In genomic region chr17:32536867-32537250, GRCm38 (mm10) we compare ENCODE assay signal across 8 mouse cellular contexts. TPM values are rescaled to one million over a fixed set of nuclear protein-coding genes. Genes with fewer than 3 reads are reported as not detected.
DNase-seq lines count a peak whose midpoint lies in the region; ATAC-seq and TF ChIP-seq lines count a peak whose summit lies in the region.

No protein-coding gene starts in this region.

- H3K4me1 ChIP-seq in liver, adult 2 months (ENCODE audit: control insufficient read depth, insufficient read depth, low read length): peaks cover 2% of the 10 kb centered on the region; the same call in 1 of the 2 replicates
- peaks cover 12% of the 10 kb centered on the region for H3K4me1 ChIP-seq in hindbrain, embryonic 10.5 days (replicated peaks)
- peaks cover 8% of the 10 kb centered on the region; the same call in 1 of the 2 replicates for H3K4me1 ChIP-seq in lung, embryonic 15.5 days

- no peaks in the 10 kb centered on the region for H3K9me3 ChIP-seq in hindbrain, embryonic 10.5 days
- no peaks in the 10 kb centered on the region for H3K9me3 ChIP-seq in lung, embryonic 15.5 days

- H3K36me3 ChIP-seq in liver, adult 2 months (ENCODE audit: control insufficient read depth, insufficient read depth, low read length): no peaks in the 10 kb centered on the region
- H3K36me3 ChIP-seq in hindbrain, embryonic 10.5 days: no peaks in the 10 kb centered on the region
- H3K36me3 ChIP-seq in lung, embryonic 15.5 days: no peaks in the 10 kb centered on the region

- peak overlapping the region; percentile 79 for H3K4me2 ChIP-seq in lung, embryonic 15.5 days

- no peaks in the 10 kb centered on the region for H3K27me3 ChIP-seq in liver, adult 2 months (ENCODE audit: control insufficient read depth, insufficient read depth, low read length)
- no peaks in the 10 kb centered on the region for H3K27me3 ChIP-seq in hindbrain, embryonic 10.5 days (ENCODE audit: insufficient read depth, poor library complexity, severe bottlenecking)
- H3K27me3 ChIP-seq in lung, embryonic 15.5 days: no peaks in the 10 kb centered on the region

- peak overlapping the region; percentile 39; the same call in 1 of the 2 replicates for H3K4me3 ChIP-seq in liver, adult 2 months (ENCODE audit: insufficient read depth, low read depth, low read length)
- peak overlapping the region; percentile 49 for H3K4me3 ChIP-seq in hindbrain, embryonic 10.5 days
- peak overlapping the region; percentile 50 for H3K4me3 ChIP-seq in lung, embryonic 15.5 days

- no peak for DNase-seq in liver, adult 2 months (ENCODE audit: extremely low read depth, low read depth, low spot score)
- DNase-seq in liver: no peak
- DNase-seq in cerebellum, postnatal 36 days: peak; percentile 26 to 38
- no peak for DNase-seq in hindbrain, embryonic 10.5 days (ENCODE audit: low spot score)
- DNase-seq in right cerebral cortex, postnatal 14 days: no peak
- no peak for DNase-seq in T-cell, adult 2 months (ENCODE audit: low spot score)

- 0 out of 2 replicates have a peak overlapping the region, but pooled peaks have one; percentile 21 for H3K9ac ChIP-seq in liver, adult 2 months (ENCODE audit: low read depth, low read length)
- peak overlapping the region; percentile 57 for H3K9ac ChIP-seq in lung, embryonic 15.5 days

- no peaks in the 10 kb centered on the region for H3K79me2 ChIP-seq in liver, adult 2 months (ENCODE audit: control insufficient read depth, insufficient read depth, low read length)

- 46% methylated on average over 5 of the region's 5 CpGs for WGBS in liver, adult 2 months
- WGBS in hindbrain, embryonic 10.5 days: 72% methylated on average over 5 of the region's 5 CpGs
- WGBS in lung, embryonic 15.5 days: 46% methylated on average over 5 of the region's 5 CpGs

- no peak for TF ChIP-seq CTCF in liver, adult 2 months (IDR thresholded peaks at IDR 0.05; ENCODE audit: low read depth, low read length)

- TF ChIP-seq POLR2A in liver, adult 2 months (IDR thresholded peaks at IDR 0.05; ENCODE audit: extremely low read depth, insufficient read depth, low read length): no peak

- no peak overlapping the region for H3K27ac ChIP-seq in liver, adult 2 months (replicated peaks; ENCODE audit: insufficient read depth, low read depth, low read length)
- H3K27ac ChIP-seq in hindbrain, embryonic 10.5 days: peak overlapping the region; percentile 66; the same call in 1 of the 2 replicates
- H3K27ac ChIP-seq in lung, embryonic 15.5 days: peak overlapping the region; percentile 14; the same call in 1 of the 2 replicates

- peak; percentile 28; the same call in 1 of the 2 replicates for ATAC-seq in lung, embryonic 15.5 days (ENCODE audit: borderline replicate concordance, extremely low read depth, low FRiP score, low TSS enrichment)
- ATAC-seq in monocyte, adult 5-6 weeks (replicated peaks; ENCODE audit: insufficient number of reproducible peaks, low FRiP score, low TSS enrichment, poor library complexity, severe bottlenecking): no peak

RNA-seq across cellular contexts. Expression of gene Cyp4f16, which starts 0.5 kb away (rescaled TPM):
- total RNA-seq in liver, adult 2 months (2014; rRNA removed): 4.1 and 4.9 TPM in 2 replicates
- 3.4 and 5.1 TPM in 2 replicates for polyA plus RNA-seq in liver, adult 2 months (2012; rRNA removed)
- polyA plus RNA-seq in hindbrain, embryonic 10.5 days (2016; fragmentation: Nextera tagmentation; extraction: Ambion mirVana): 12.9 and 14.4 TPM in 2 replicates
- 21.0 and 22.3 TPM in 2 replicates for polyA plus RNA-seq in lung, embryonic 15.5 days (2015; fragmentation: Nextera tagmentation; extraction: Ambion mirVana)
- total RNA-seq in monocyte, adult 5-6 weeks (2017): 94.6 to 125 TPM (median 116 TPM) in 3 replicates

RNA-seq across cellular contexts. Expression of gene Cyp4f17, which starts 31.0 kb away (rescaled TPM):
- total RNA-seq in liver, adult 2 months (2014; rRNA removed): 10.2 and 14.1 TPM in 2 replicates
- 18.7 and 20.1 TPM in 2 replicates for polyA plus RNA-seq in liver, adult 2 months (2012; rRNA removed)
- 8.0 and 8.9 TPM in 2 replicates for polyA plus RNA-seq in hindbrain, embryonic 10.5 days (2016; fragmentation: Nextera tagmentation; extraction: Ambion mirVana)
- 6.6 and 6.8 TPM in 2 replicates for polyA plus RNA-seq in lung, embryonic 15.5 days (2015; fragmentation: Nextera tagmentation; extraction: Ambion mirVana)
- 0.11 to 1.2 TPM (median 1.1 TPM) in 3 replicates for total RNA-seq in monocyte, adult 5-6 weeks (2017)

Comparison
In these comparisons a context has a peak if more than half of its experiments do, and no peak if none do; other contexts are left out.
1. DNase-seq: peak in cerebellum, postnatal 36 days (2 of 2); none in liver, adult 2 months (single experiment), liver (single experiment), hindbrain, embryonic 10.5 days (single experiment), right cerebral cortex, postnatal 14 days (single experiment) and T-cell, adult 2 months (single experiment).
2. Peak in every context shown above with its lines, with median percentiles within 50 percentile points of each other: H3K4me3 ChIP-seq.